Mouse (Mus musculus): ENCODE measurements around the gene Cst7.

DNA sequence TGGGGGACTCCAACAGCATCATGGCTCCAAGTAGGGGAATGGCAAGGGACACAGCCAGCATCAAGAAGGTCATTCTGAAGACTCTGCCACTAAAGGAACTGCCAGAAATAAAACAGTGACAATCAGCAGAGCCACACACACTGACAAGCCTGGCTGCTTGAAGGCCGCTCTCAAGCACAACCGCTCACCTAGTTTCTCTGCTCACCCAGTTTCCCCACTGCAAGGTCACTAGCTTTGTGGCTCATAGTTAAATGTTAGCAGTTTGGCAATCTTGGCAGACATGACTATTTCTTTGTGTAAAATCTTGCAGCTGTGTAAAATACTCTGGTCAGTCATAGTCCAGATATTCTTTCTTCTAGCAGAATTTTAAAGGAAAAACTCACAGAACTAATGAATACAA is 30.0 kb downstream of the Cst7 start:
- TF ChIP-seq CTCF (IDR thresholded peaks at IDR 0.05; ENCODE audit: low read depth) = no peak
- TF ChIP-seq EP300 (IDR thresholded peaks at IDR 0.05; ENCODE audit: low read depth) = no peak

All from liver, postnatal 0 days (tissue).